Mouse (Mus musculus) spleen, embryonic (tissue): ENCODE measurements around the gene L2hgdh.
"Not testable (repeated sequence)": the region's sequence is repeated elsewhere in the genome, so short reads cannot be mapped to it uniquely, and the experiment has no call there.

ENCODE experiments used
- CTCF ChIA-PET: fragments of 350-600 bp; sonication (Branson Sonifier 250); formaldehyde crosslinking; loops from one replicate; lab custom pipeline; 2022; lab: Charles Lee

Gene L2hgdh

DNA sequence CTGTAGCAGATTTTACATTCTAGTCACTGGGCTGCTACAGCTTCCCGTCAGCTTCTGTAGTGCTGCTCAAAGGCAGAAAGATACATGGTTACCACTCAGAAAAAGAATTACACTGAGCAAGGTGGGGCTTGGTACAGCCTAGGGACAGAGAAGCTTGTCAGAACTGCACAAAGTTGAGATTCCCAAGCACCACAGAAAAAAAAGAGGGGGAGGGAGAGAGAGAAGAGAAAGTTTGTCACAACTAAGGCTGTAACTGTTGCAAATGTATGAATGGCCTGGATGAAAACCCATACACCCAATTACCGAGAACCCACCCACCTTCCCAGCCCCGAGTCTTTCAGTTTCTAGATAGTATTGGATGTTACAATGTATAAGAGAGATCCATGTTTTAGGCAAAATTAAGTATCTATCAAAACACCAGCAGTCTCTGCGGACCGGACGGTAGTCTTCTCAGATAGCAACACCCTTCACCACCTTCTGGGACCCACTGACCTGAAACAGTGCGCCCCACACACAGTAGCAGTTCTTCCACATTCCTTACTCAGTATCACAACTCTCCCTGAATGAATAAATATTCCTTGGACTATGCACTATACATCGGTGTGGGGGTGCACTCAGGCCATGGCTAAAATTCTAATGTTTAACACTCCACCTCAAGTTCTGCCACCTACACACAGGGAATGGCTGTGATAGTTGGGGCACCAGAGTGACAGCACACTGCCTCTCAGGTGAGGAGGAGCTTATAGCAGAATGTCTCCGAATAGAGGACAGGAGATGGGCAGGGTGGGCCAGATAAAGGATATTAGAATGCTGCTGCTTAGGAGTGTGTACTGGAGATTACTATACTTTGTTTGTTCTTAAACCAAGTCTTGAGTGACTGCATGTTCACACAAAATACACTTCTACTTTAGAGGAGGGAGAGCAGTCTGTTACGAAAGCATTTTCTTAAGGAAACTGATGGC lies 49.8 kb downstream of the L2hgdh start:
- CTCF ChIA-PET, result no interaction called here

- CTCF ChIA-PET, result no interaction called here
Measured at GRCm38 (mm10) chr12:69674176-69674575, 50.5 kb downstream of the L2hgdh start.

GRCm38 (mm10) chr12:69666721-69667120 lies 58.0 kb downstream of the L2hgdh start:
- CTCF ChIA-PET, result no interaction called here

DNA sequence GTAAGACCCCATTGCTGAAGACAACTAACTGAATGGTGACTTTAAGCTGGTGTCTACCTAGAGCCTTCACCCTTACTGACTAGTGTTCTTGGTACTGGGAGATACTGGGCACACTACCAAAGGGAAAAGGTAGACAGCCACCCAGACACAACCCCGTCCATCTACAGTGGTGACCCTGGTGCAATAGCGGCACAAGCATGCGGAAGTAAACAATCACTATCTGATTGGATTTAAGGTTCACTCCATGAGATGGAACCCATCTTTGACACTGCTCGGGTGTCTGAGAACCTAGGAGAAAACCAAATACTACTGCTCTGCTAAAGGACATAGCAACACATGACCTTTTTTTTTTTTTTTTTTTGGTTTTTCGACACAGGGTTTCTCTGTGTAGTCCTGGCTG lies 63.0 kb downstream of the L2hgdh start:
- CTCF ChIA-PET, result no interaction called here

GRCm38 (mm10) chr12:69653973-69654372 lies 70.7 kb downstream of the L2hgdh start:
- CTCF ChIA-PET, result not testable (repeated sequence)

DNA sequence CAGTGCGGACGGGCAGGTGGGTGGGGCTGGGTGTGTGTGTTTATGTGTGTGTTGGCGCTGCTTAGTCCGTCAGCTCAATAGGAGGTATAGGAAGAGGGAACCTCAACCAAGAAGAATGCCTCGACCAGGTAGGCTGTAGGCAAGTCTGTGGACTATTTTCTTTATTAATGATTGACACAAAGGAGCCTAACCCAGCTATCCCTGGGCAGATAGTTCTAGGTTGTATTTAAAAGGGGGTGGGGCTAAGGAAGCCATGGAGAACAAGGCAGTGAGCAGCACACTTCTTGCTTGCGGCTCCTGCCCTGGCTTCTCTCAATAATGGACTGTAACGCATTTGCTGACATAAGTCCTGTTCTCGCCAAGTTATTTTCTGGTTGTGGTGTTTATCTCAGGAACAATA lies 75.2 kb downstream of the L2hgdh start:
- CTCF ChIA-PET, result no interaction called here

- CTCF ChIA-PET, result no interaction called here
Measured at GRCm38 (mm10) chr12:69645821-69646616, 78.7 kb downstream of the L2hgdh start.

DNA sequence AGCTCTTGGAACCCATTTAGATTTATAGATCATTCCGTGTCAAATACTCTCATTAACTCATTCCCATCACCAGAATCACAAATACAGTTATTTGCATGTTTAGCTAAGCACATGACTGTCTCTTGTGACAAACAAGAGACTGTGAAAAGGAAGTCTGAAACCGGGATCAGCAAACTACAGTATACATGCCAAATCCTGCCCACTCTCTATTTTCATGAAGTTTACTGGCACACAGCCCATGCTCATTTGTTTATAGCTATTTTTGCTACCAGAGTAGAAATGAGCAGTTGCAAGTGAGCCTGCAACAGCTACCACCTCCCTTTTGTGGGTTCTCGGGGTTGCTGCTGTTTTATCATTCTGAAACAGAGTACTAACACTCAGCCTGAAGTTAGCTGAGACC lies 79.8 kb downstream of the L2hgdh start:
- CTCF ChIA-PET, result no interaction called here

DNA sequence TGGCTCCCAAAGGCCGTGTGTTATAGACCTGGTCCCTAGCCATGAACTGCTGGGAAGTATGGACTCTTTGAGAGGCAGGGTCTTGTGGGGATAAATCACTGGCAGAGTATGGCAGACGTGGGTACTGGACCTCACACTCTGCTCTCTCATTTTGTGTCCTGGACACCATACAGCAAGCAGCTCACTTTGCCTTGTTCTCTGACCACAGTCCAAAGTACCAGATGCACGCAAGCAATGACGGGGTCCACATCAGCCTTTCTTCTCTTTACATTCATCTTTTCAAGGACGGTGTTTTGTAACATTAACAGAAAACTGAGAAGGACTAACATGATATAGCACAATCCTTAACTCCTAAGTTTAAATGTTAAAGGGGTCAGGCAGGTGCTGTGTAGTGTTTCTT lies 81.8 kb downstream of the L2hgdh start:
- CTCF ChIA-PET, result no interaction called here
